Mouse (Mus musculus) G1E-ER4 (cell line): ENCODE data around the gene Ceacam10. TPM values are rescaled to one million over a fixed set of nuclear protein-coding genes. Genes with fewer than 3 reads are reported as not detected.

Experiments used
- GATA1 ChIP-seq: IDR thresholded peaks from one replicate; pipeline ENCODE4 v1.8.0; 2012; ENCODE audit warnings: low read length, inconsistent platforms
- polyA plus RNA-seq: library from polyadenylated mRNA; stranded (reverse); fragments of >175 nt; gene quantifications from 2 replicates; pipeline ENCODE4 v1.2.3, GENCODE M21; 2012

Ceacam10 gene
- polyA plus RNA-seq, 1 experiment: not detected

GRCm38 (mm10) chr7:24824452-24824851 lies 47.4 kb downstream of the Ceacam10 start:
- no peak for TF ChIP-seq GATA1

GRCm38 (mm10) chr7:24827181-24827580 lies 50.2 kb downstream of the Ceacam10 start:
- TF ChIP-seq GATA1: no peak

Other genes with a start within 250 kb of the Ceacam10 start
- gene Irgq, start 246.5 kb upstream of the Ceacam10 start, polyA plus RNA-seq: 9.6 and 12.1 TPM in 2 replicates
- not detected in 2 replicates for gene Pinlyp, start 231.1 kb upstream of the Ceacam10 start, polyA plus RNA-seq
- gene Xrcc1, start 230.9 kb upstream of the Ceacam10 start, polyA plus RNA-seq: 330 and 397 TPM in 2 replicates
- 14.2 and 16.1 TPM in 2 replicates for gene Ethe1, start 189.7 kb upstream of the Ceacam10 start, polyA plus RNA-seq
- not detected in 2 replicates for gene Zfp575, start 189.6 kb upstream of the Ceacam10 start, polyA plus RNA-seq
- gene Phldb3, start 166.4 kb upstream of the Ceacam10 start, polyA plus RNA-seq: 2.3 and 3.3 TPM in 2 replicates
- gene Lypd3, start 140.7 kb upstream of the Ceacam10 start, polyA plus RNA-seq: not detected in 2 replicates
- not detected in 2 replicates for gene Tex101, start 100.5 kb upstream of the Ceacam10 start, polyA plus RNA-seq
- gene BC049730, start 68.0 kb upstream of the Ceacam10 start, polyA plus RNA-seq: not detected in 2 replicates
- not detected in 2 replicates for gene Gm4763, start 50.3 kb upstream of the Ceacam10 start, polyA plus RNA-seq
- 0.04 and 0.10 TPM in 2 replicates for gene Cd177, start 16.9 kb upstream of the Ceacam10 start, polyA plus RNA-seq
- gene Gm9844, start 85.0 kb downstream of the Ceacam10 start, polyA plus RNA-seq: 0.15 and 0.21 TPM in 2 replicates
- not detected in 2 replicates for gene Lypd4, start 92.7 kb downstream of the Ceacam10 start, polyA plus RNA-seq
- gene Dmrtc2, start 92.9 kb downstream of the Ceacam10 start, polyA plus RNA-seq: not detected in 2 replicates
- 4,389 and 5,872 TPM in 2 replicates for gene Rps19, start 107.2 kb downstream of the Ceacam10 start, polyA plus RNA-seq
- 0.04 and 0.05 TPM in 2 replicates for gene Cd79a, start 120.2 kb downstream of the Ceacam10 start, polyA plus RNA-seq
- 464 and 499 TPM in 2 replicates for gene Arhgef1, start 125.7 kb downstream of the Ceacam10 start, polyA plus RNA-seq
- gene Gm4881, start 167.3 kb downstream of the Ceacam10 start, polyA plus RNA-seq: not detected in 2 replicates
- 164 and 218 TPM in 2 replicates for gene Rabac1, start 195.5 kb downstream of the Ceacam10 start, polyA plus RNA-seq
- 0.05 and 0.12 TPM in 2 replicates for gene Atp1a3, start 228.8 kb downstream of the Ceacam10 start, polyA plus RNA-seq